Mouse (Mus musculus): ENCODE measurements around the gene Ptpro.

DNA sequence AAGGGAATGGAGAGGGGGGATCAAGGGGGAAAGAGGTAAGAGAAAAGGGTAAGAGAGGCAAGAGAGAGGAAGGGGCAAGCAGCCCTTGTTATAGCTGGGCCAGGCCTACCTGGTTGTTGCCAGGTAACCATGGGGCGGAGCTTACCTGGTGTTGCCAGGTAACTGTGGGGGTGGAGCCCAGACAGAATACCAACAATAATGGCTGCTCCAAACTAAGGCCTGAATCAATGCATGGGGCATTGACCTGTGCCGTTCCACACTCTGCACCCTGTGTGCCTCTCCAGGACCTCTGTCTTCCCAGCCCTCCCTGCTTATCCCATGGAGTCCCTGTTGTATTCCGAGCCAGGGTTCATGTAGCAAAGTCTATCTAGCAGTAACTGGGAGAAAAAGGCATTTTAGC is 215.6 kb downstream of the Ptpro start:
- TF ChIP-seq POLR2A (IDR thresholded peaks at IDR 0.05; ENCODE audit: borderline replicate concordance, control insufficient read depth, low read depth, low read length) (no peak), CTCF (IDR thresholded peaks at IDR 0.05; ENCODE audit: control insufficient read depth, insufficient read depth, low read length) (no peak)
